Mouse (Mus musculus) limb, embryonic 14.5 days (tissue): ENCODE data around the gene Thoc3. TPM values are rescaled to one million over a fixed set of nuclear protein-coding genes. Genes with fewer than 3 reads are reported as not detected.

Experiments
- ATAC-seq: fragments of 200-750 bp; cut with Nextera tagmentation; 2 replicates; pipeline ENCODE4 v1.8.0; 2017; ENCODE audit warnings: low read depth, moderate number of reproducible peaks, moderate TSS enrichment; ENCODE audit not compliant: low FRiP score
- DNase-seq: peaks from one replicate; pipeline ENCODE4 v3.0.0-alpha.2; 2015; ENCODE audit warnings: low spot score
- H3K27ac ChIP-seq: fragments of 300-500 bp; sonication (generic); replicated peaks from 2 replicates; pipeline ENCODE4 v1.5.1; 2014; ENCODE audit warnings: low read depth, mild to moderate bottlenecking, low read length, moderate library complexity, mixed read lengths
- H3K27me3 ChIP-seq: fragments of 300-500 bp; sonication (generic); 2 replicates; pipeline ENCODE4 v1.6.1; 2014; ENCODE audit warnings: low read length, mixed read lengths; ENCODE audit not compliant: control insufficient read depth, insufficient read depth
- H3K36me3 ChIP-seq: fragments of 300-500 bp; sonication (generic); 2 replicates; pipeline ENCODE4 v1.6.1; 2014; ENCODE audit warnings: mild to moderate bottlenecking, low read length, moderate library complexity, mixed read lengths; ENCODE audit not compliant: control insufficient read depth, insufficient read depth
- H3K4me1 ChIP-seq: fragments of 300-500 bp; sonication (generic); 2 replicates; pipeline ENCODE4 v1.6.1; 2014; ENCODE audit warnings: antibody characterized with exemption, low read length, mixed read lengths; ENCODE audit not compliant: control insufficient read depth, insufficient read depth
- H3K4me2 ChIP-seq: fragments of 300-500 bp; sonication (generic); replicated peaks from 2 replicates; pipeline ENCODE4 v1.6.1; 2014; ENCODE audit warnings: low read depth, mild to moderate bottlenecking, low read length, moderate library complexity; ENCODE audit not compliant: severe bottlenecking
- H3K4me3 ChIP-seq: fragments of 300-500 bp; sonication (generic); replicated peaks from 2 replicates; pipeline ENCODE4 v1.5.1; 2014; ENCODE audit warnings: low read length
- H3K9ac ChIP-seq: fragments of 300-500 bp; sonication (generic); 2 replicates; pipeline ENCODE4 v1.6.1; 2014; ENCODE audit warnings: mild to moderate bottlenecking, low read depth, low read length, moderate library complexity; ENCODE audit not compliant: severe bottlenecking
- H3K9me3 ChIP-seq: fragments of 300-500 bp; sonication (generic); 2 replicates; pipeline ENCODE4 v1.6.1; 2016; ENCODE audit warnings: low read length; ENCODE audit not compliant: control insufficient read depth
- POLR2A ChIP-seq: fragments of 200-500 bp; IDR thresholded peaks from 2 replicates; pipeline ENCODE4 v1.8.0; 2012; ENCODE audit warnings: inconsistent platforms, mild to moderate bottlenecking, moderate library complexity, borderline replicate concordance; ENCODE audit not compliant: insufficient read depth, insufficient read length; ENCODE audit errors: extremely low read depth
- WGBS: fragments of 180-500 bp; shearing (Covaris S2); extraction: QIAGEN DNeasy Blood & Tissue Kit; methylation state at CpG from one replicate; pipeline ENCODE4 v1.1.7; 2014; 5-methylcytosine and 5-hydroxymethylcytosine counted together
- polyA plus RNA-seq, 2 experiments: library from polyadenylated mRNA; depleted of rRNA in 1 of 2; stranded (reverse) in 1 of 2; unstranded in 1 of 2; fragments of >200 nt; fragmentation: Nextera tagmentation in 1 of 2; extraction: Ambion mirVana in 1 of 2; gene quantifications; 2 replicates each; pipeline versions ENCODE4 v1.2.1 to v1.2.3; 2012 to 2014

The Thoc3 gene
- polyA plus RNA-seq, 2 experiments, result 48.9 to 122 TPM

DNA sequence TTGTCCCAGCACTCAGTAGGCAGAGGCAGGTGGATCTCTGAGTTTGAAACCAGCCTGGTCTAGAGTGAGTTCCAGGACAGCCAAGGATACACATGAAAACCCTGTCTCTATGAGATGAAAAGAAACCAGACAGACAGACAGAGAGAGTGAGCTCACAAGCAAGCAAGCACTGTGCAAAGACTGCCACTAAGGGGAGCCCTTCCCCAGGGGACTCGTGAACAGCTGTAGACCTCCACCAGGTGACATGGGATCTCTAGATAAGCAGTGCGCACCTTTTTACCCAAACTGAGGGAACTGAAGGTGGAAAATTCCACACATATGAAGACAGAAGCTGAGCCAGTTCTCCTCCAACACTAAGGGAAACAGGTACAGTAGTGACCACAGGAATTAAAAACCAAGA is 11.6 kb downstream of the Thoc3 start:
- TF ChIP-seq POLR2A, result no peak
- ATAC-seq (no peak), DNase-seq (no peak)
- H3K9ac ChIP-seq, result no peak overlapping the region
- H3K4me1 ChIP-seq, result no peaks in the 10 kb centered on the region
- WGBS, result 82% methylated on average over 2 of the region's 2 CpGs
- H3K4me2 ChIP-seq, result no peak overlapping the region
- H3K4me3 ChIP-seq, result no peak overlapping the region
- H3K27me3 ChIP-seq, result no peaks in the 10 kb centered on the region
- H3K9me3 ChIP-seq, result no peaks in the 10 kb centered on the region
- no peak overlapping the region for H3K27ac ChIP-seq
- peaks cover 73% of the 10 kb centered on the region for H3K36me3 ChIP-seq

- 2% methylated on average over 13 of the region's 15 CpGs for WGBS
- 0 out of 2 replicates have a peak overlapping the region, but pooled peaks have one; percentile 10 for H3K4me3 ChIP-seq
- H3K27ac ChIP-seq, result no peak overlapping the region
- no peaks in the 10 kb centered on the region for H3K27me3 ChIP-seq
- no peaks in the 10 kb centered on the region for H3K9me3 ChIP-seq
- peak; percentile 76 for ATAC-seq
- peaks cover 14% of the 10 kb centered on the region for H3K4me1 ChIP-seq
- no peaks in the 10 kb centered on the region for H3K36me3 ChIP-seq
- H3K9ac ChIP-seq, result no peak overlapping the region
- peak; percentile 76 for DNase-seq
- H3K4me2 ChIP-seq, result peak overlapping the region; percentile 41
- TF ChIP-seq POLR2A, result no peak
Observed at GRCm38 (mm10) chr13:54447496-54448224, 21.0 kb downstream of the Thoc3 start.

DNA sequence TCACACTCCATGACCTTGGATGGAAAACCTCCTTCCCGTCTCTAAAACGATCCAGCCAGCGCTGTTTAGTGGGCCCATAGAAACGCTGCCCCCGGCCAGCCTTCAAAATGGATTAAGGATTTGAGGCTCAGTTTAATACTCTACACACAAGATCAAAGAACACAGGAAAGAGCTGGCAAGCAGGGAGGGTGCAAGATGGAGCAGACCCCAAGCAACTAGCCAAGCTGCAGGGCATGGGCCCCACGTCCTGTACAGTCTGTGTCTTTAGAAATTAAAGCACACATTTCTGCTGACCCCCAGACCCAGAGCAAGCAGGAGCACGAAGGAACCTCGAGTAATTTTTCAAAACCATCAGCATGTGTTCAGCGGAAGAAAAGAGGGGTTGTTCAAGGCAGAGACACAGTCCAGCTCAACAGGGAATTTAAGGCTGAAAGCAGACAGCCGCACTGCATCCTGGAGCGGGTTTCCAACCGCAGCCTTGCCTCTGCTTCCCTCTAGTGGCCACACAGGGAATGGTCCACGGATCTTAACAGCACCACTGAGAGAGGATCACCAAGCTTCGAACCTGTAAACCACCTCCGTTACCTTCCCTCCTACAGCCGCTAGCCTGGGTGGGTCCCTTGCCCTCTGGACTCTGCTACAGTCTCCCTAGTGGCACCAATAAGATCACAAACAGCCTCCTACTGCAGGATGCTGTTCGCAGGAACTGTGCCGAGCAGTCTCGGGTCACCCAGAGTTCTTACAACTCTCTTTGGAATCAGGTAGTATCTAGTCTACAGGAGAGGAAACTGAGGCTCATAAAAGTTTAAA is 21.8 kb downstream of the Thoc3 start:
- DNase-seq (peak; percentile 83), ATAC-seq (peak; percentile 73)
- Histone ChIP-seq H3K4me2 (peak overlapping the region; percentile 41), H3K4me3 (no peak overlapping the region), H3K9ac (0 out of 2 replicates have a peak overlapping the region, but pooled peaks have one; percentile 16), H3K36me3 (no peaks in the 10 kb centered on the region), H3K27me3 (no peaks in the 10 kb centered on the region), H3K9me3 (no peaks in the 10 kb centered on the region), H3K27ac (no peak overlapping the region), H3K4me1 (peaks cover 14% of the 10 kb centered on the region)
- WGBS, result 13% methylated on average over 19 of the region's 19 CpGs
- TF ChIP-seq POLR2A, result no peak

GRCm38 (mm10) chr13:54443693-54444092 is 25.0 kb downstream of the Thoc3 start:
- H3K9me3 ChIP-seq, result no peaks in the 10 kb centered on the region
- no peak for TF ChIP-seq POLR2A
- peaks cover 18% of the 10 kb centered on the region for H3K4me1 ChIP-seq
- no peak overlapping the region for H3K27ac ChIP-seq
- no peak for ATAC-seq
- H3K4me3 ChIP-seq, result no peak overlapping the region
- DNase-seq, result no peak
- H3K9ac ChIP-seq, result no peak overlapping the region
- no peak overlapping the region for H3K4me2 ChIP-seq
- no peaks in the 10 kb centered on the region for H3K27me3 ChIP-seq
- 79% methylated on average over 3 of the region's 3 CpGs for WGBS
- H3K36me3 ChIP-seq, result no peaks in the 10 kb centered on the region

DNA sequence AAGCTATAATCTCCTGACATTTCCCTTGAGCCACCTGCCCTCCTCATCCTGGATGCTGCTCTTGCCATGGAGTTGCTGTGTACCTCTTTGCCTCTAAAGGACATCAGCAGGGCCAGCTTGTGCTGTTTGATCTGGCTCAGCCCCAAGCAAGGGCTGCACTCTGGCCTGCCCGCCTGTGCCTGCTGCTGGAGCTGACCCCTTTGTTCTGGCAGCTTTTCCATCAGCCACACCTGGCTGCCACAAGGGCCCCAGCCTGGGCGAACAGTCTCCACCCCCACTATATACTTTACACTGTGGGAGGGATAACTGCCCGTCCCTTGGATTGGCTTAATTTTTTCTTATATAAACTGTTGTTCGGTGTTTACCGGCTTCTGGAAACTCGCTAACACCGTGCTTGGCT is 28.7 kb downstream of the Thoc3 start:
- no peak for ATAC-seq
- Histone ChIP-seq H3K4me2 (no peak overlapping the region), H3K36me3 (no peaks in the 10 kb centered on the region), H3K9ac (no peak overlapping the region), H3K9me3 (no peaks in the 10 kb centered on the region), H3K4me1 (peaks cover 4% of the 10 kb centered on the region; the same call in 1 of the 2 replicates), H3K27me3 (no peaks in the 10 kb centered on the region), H3K4me3 (no peak overlapping the region), H3K27ac (no peak overlapping the region)
- TF ChIP-seq POLR2A, result no peak
- WGBS, result 38% methylated on average over 7 of the region's 7 CpGs
- DNase-seq, result no peak
